Mouse (Mus musculus): ENCODE measurements around the gene 2610318N02Rik. TPM values are rescaled to one million over a fixed set of nuclear protein-coding genes. Genes with fewer than 3 reads are reported as not detected.
A peak's percentile ranks its signal among the peaks of the same experiment; 100 is the strongest.

2610318N02Rik gene
- polyA plus RNA-seq, 2 experiments, result 15.2 to 21.5 TPM

- Histone ChIP-seq H3K9me3 (ENCODE audit: control insufficient read depth, low read length) (no peaks in the 10 kb centered on the region), H3K4me3 (ENCODE audit: insufficient read depth in 1 of 2, low read depth in 2 of 2, low read length in 2 of 2) (no peak overlapping the region), H3K27me3 (ENCODE audit: control insufficient read depth, insufficient read depth, low read length) (no peaks in the 10 kb centered on the region), H3K4me2 (ENCODE audit: low read depth) (no peak overlapping the region), H3K4me1 (replicated peaks; ENCODE audit: control insufficient read depth in 2 of 2, insufficient read depth in 2 of 2, low read length in 1 of 2) (peaks cover 2 to 10% of the 10 kb centered on the region in 2 experiments; a peak in 3 of 4 replicates), H3K9ac (replicated peaks) (no peak overlapping the region), H3K27ac (no peak overlapping the region), H3K36me3 (replicated peaks; ENCODE audit: control insufficient read depth, insufficient read depth, low read depth) (peaks cover 15% of the 10 kb centered on the region)
- DNase-seq (ENCODE audit: low read depth in 3 of 3, low spot score in 3 of 3) (no peak), ATAC-seq (ENCODE audit: insufficient read depth) (no peak)
- TF ChIP-seq EP300 (IDR thresholded peaks at IDR 0.05; ENCODE audit: low read depth), result no peak
- 83% methylated on average over 4 of the region's 4 CpGs for WGBS (ENCODE audit: insufficient replicate concordance)
These were observed 26.9 kb upstream of the 2610318N02Rik start for GRCm38 (mm10) chr16:17151874-17152273.

- peaks cover 15% of the 10 kb centered on the region for H3K36me3 ChIP-seq (replicated peaks; ENCODE audit: control insufficient read depth, insufficient read depth, low read depth)
- H3K27me3 ChIP-seq (ENCODE audit: control insufficient read depth, insufficient read depth, low read length), result no peaks in the 10 kb centered on the region
- H3K4me1 ChIP-seq (replicated peaks; ENCODE audit: control insufficient read depth in 2 of 2, insufficient read depth in 2 of 2, low read length in 1 of 2), result peaks cover 2 to 10% of the 10 kb centered on the region in 2 experiments; a peak in 3 of 4 replicates
- TF ChIP-seq CTCF (IDR thresholded peaks at IDR 0.05; ENCODE audit: low read depth), result no peak
- no peak for TF ChIP-seq EP300 (IDR thresholded peaks at IDR 0.05; ENCODE audit: low read depth)
- WGBS (ENCODE audit: insufficient replicate concordance), result 80% methylated on average over 7 of the region's 7 CpGs
- no peak overlapping the region for H3K4me2 ChIP-seq (ENCODE audit: low read depth)
- no peak overlapping the region for H3K27ac ChIP-seq
- H3K9me3 ChIP-seq (ENCODE audit: control insufficient read depth, low read length), result no peaks in the 10 kb centered on the region
- no peak overlapping the region for H3K9ac ChIP-seq (replicated peaks)
- DNase-seq (ENCODE audit: low read depth in 3 of 3, low spot score in 3 of 3), result no peak
- no peak for ATAC-seq (ENCODE audit: insufficient read depth)
- H3K4me3 ChIP-seq (ENCODE audit: insufficient read depth in 1 of 2, low read depth in 2 of 2, low read length in 2 of 2), result no peak overlapping the region
These were observed 25.7 kb upstream of the 2610318N02Rik start for GRCm38 (mm10) chr16:17150520-17151258.

GRCm38 (mm10) chr16:17148084-17148483, 23.1 kb upstream of the 2610318N02Rik start:
- Histone ChIP-seq H3K4me1 (replicated peaks; ENCODE audit: control insufficient read depth in 2 of 2, insufficient read depth in 2 of 2, low read length in 1 of 2) (peaks cover 2 to 10% of the 10 kb centered on the region in 2 experiments; a peak in 3 of 4 replicates), H3K27me3 (ENCODE audit: control insufficient read depth, insufficient read depth, low read length) (no peaks in the 10 kb centered on the region), H3K9me3 (ENCODE audit: control insufficient read depth, low read length) (no peaks in the 10 kb centered on the region), H3K4me2 (ENCODE audit: low read depth) (peak overlapping the region; percentile 99), H3K4me3 (ENCODE audit: insufficient read depth in 1 of 2, low read depth in 2 of 2, low read length in 2 of 2) (peak overlapping the region; percentile 58 to 73; a peak in 2 of 4 replicates), H3K36me3 (replicated peaks; ENCODE audit: control insufficient read depth, insufficient read depth, low read depth) (peaks cover 9% of the 10 kb centered on the region), H3K9ac (replicated peaks) (no peak overlapping the region), H3K27ac (no peak overlapping the region)
- peak in 1 of 3 experiments; percentile 38 for DNase-seq (ENCODE audit: low read depth in 3 of 3, low spot score in 3 of 3)
- peak; percentile 65 for ATAC-seq (ENCODE audit: insufficient read depth)
- TF ChIP-seq EP300 (IDR thresholded peaks at IDR 0.05; ENCODE audit: low read depth) (no peak), CTCF (IDR thresholded peaks at IDR 0.05; ENCODE audit: low read depth) (peak; percentile 69)
- WGBS (ENCODE audit: insufficient replicate concordance), result 6% methylated on average over 16 of the region's 16 CpGs

DNA sequence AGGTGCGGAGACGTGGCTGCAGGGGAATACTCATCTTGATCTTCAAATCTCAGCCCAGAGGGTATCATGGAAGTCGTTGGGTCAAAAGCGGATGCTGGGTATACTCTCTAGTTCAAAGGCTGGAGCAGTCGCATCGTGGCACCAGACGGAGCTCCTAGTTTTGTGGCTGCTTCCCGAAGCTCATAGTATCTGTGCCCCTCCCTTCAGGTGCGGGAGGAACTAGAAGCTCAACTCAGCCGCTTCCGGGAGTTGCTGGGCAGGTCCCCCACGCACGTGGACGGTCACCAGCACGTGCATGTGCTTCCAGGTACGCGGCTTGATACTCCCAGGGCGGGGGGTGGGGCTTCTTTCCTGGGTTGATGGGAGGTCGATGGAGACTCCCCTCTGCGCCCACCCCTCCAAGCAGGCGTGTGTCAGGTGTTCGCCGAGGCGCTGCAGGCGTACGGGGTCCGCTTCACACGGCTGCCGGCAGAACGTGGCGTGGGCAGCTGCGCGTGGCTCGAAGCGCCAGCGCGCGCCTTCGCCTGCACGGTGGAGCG, 22.5 kb upstream of the 2610318N02Rik start:
- Histone ChIP-seq H3K9me3 (ENCODE audit: control insufficient read depth, low read length) (no peaks in the 10 kb centered on the region), H3K4me1 (replicated peaks; ENCODE audit: control insufficient read depth in 2 of 2, insufficient read depth in 2 of 2, low read length in 1 of 2) (peaks cover 2 to 10% of the 10 kb centered on the region in 2 experiments; a peak in 3 of 4 replicates), H3K27me3 (ENCODE audit: control insufficient read depth, insufficient read depth, low read length) (no peaks in the 10 kb centered on the region), H3K9ac (replicated peaks) (peak overlapping the region; percentile 66), H3K27ac (no peak overlapping the region), H3K4me3 (ENCODE audit: insufficient read depth in 1 of 2, low read depth in 2 of 2, low read length in 2 of 2) (peak overlapping the region; percentile 58 to 73), H3K4me2 (ENCODE audit: low read depth) (peak overlapping the region; percentile 99), H3K36me3 (replicated peaks; ENCODE audit: control insufficient read depth, insufficient read depth, low read depth) (peaks cover 7% of the 10 kb centered on the region)
- WGBS (ENCODE audit: insufficient replicate concordance), result under 1% methylated on average over 41 of the region's 41 CpGs
- no peak for DNase-seq (ENCODE audit: low read depth in 3 of 3, low spot score in 3 of 3)
- ATAC-seq (ENCODE audit: insufficient read depth), result peak; percentile 17; the same call in 1 of the 2 replicates
- no peak for TF ChIP-seq CTCF (IDR thresholded peaks at IDR 0.05; ENCODE audit: low read depth)

DNA sequence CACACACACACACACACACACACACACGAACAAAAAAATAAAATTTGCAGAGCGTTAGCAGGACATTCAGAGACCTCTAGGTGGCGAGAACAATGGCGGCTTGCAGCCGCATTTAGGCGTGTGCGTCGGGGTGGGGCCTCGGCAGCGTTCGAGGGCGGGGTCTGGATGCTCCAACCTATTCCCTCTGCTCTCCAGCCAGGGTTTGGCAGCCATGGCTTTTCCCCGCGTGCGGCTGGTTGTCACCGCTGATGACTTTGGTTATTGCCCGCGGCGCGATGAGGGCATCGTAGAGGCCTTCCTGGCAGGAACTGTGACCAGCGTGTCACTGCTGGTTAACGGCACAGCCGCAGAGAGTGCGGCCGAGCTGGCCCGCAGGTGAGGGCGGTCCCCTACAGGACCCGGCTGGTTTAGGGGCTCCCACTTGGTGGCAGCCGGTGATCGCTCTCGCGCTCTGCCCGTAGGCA, 21.8 kb upstream of the 2610318N02Rik start, which contains the start of gene Ccdc116:
Gene Ccdc116, minus strand, starts transcription at position 458 of the 464 bp plus-strand sequence.
- Histone ChIP-seq H3K27me3 (ENCODE audit: control insufficient read depth, insufficient read depth, low read length) (no peaks in the 10 kb centered on the region), H3K4me3 (ENCODE audit: insufficient read depth in 1 of 2, low read depth in 2 of 2, low read length in 2 of 2) (peak within 1 kb of the TSS; percentile 58 to 73), H3K9ac (replicated peaks) (peak within 1 kb of the TSS; percentile 66), H3K36me3 (replicated peaks; ENCODE audit: control insufficient read depth, insufficient read depth, low read depth) (peaks cover under 1% of the 10 kb centered on the region), H3K4me2 (ENCODE audit: low read depth) (peak within 1 kb of the TSS; percentile 99), H3K4me1 (replicated peaks; ENCODE audit: control insufficient read depth in 2 of 2, insufficient read depth in 2 of 2, low read length in 1 of 2) (peaks cover 2 to 10% of the 10 kb centered on the region in 2 experiments; a peak in 3 of 4 replicates), H3K27ac (no peak within 1 kb of the TSS), H3K9me3 (ENCODE audit: control insufficient read depth, low read length) (no peaks in the 10 kb centered on the region)
- peak; percentile 70 to 74 (median 71) for DNase-seq (ENCODE audit: low read depth in 3 of 3, low spot score in 3 of 3)
- TF ChIP-seq EP300 (IDR thresholded peaks at IDR 0.05; ENCODE audit: low read depth) (no peak), CTCF (IDR thresholded peaks at IDR 0.05; ENCODE audit: low read depth) (peak; percentile 76)
- peak; percentile 73 for ATAC-seq (ENCODE audit: insufficient read depth)
- WGBS (ENCODE audit: insufficient replicate concordance), result 1% methylated on average over 34 of the region's 34 CpGs

All from liver, embryonic 14.5 days (tissue).